Mouse (Mus musculus) heart, adult 9 months (tissue): ENCODE data around the gene Hsdl2.
A peak's percentile ranks its signal among the peaks of the same experiment; 100 is the strongest.
"Not testable (repeated sequence)": the region's sequence is repeated elsewhere in the genome, so short reads cannot be mapped to it uniquely, and the experiment has no call there.

Experiments
- DNase-seq, 2 experiments: peaks; one replicate each; pipeline ENCODE4 v3.0.0; 2022; ENCODE audit warnings: low spot score in 2 of 2

The Hsdl2 gene

DNA sequence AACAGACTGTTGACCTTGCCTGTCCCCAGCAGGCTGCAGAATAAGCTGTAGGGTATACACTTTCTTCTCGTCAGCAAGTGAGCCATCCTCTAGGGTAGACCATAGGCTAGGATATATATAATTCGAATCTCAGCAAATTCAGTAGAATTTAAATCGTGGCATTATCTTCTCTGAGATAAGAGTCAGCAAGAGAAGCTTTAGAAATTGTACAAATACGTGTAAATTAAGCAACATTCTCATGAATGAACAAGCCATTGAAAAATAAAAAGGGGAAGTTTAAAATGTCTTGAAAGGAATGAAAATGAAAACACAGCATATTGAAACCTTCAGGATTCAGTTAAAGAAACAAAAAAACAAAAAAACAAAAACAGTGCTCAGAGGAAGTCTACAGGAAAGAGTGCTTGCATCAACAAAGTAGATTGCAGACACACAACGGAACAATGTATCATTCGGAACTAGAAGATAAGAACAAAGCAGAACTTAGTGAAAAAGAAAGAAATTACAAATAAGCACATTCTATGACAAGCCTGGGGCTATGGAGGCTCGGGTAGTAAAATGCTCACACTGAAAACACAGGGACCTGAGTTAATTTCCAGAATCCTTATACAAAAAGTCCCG lies 15.7 kb upstream of the Hsdl2 start:
- no peak for DNase-seq

DNA sequence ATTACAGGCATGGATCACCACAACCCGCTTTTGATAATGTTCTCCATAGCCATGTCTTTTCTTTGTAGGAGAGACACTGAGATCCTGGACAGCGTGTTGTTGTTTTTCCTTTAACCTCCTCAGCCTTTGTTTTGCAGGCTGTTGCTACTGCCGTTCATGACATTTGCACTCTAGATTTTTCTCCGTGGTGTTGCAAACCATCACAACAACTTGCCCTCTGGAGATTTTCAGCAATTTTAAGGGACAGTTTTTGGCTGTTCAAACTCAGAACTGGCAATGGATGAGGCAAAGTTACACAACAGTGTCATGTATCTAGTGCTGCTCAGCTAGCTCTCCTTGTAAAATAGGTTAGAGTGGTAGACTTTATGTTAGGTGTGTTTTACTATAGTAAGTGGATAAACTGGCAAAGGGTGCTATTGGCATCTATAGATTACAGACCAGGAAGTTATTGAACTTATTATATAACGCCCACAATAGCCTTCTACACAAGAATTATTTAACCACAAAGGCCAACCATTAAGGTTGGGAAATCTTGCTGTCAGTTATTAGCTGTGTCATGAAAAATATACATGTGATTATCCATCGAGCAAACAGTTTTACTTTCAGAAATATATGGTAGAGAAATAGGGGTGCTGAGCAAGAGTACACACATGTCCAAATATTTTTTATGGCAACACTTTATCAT lies 13.6 kb upstream of the Hsdl2 start:
- DNase-seq: no peak

- DNase-seq: peak; percentile 45 to 79
These were observed 11.8 kb upstream of the Hsdl2 start for GRCm38 (mm10) chr4:59569538-59569937.

DNA sequence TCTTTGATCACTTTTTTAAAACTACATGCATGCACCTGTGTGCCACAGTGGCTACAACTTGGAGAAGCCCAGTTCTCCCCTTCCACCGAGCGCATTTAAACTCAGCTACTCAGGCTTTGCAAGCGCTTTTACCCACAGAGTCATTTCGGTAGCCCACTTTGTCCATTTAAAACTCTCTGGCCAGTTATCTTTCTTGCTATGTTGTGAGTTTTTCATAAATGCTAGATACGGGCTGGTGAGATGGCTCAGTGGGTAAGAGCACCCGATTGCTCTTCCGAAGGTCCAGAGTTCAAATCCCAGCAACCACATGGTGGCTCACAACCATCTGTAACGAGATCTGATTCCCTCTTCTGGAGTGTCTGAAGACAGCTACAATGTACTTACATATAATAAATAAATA lies 10.8 kb upstream of the Hsdl2 start:
- not testable (repeated sequence) for DNase-seq

DNA sequence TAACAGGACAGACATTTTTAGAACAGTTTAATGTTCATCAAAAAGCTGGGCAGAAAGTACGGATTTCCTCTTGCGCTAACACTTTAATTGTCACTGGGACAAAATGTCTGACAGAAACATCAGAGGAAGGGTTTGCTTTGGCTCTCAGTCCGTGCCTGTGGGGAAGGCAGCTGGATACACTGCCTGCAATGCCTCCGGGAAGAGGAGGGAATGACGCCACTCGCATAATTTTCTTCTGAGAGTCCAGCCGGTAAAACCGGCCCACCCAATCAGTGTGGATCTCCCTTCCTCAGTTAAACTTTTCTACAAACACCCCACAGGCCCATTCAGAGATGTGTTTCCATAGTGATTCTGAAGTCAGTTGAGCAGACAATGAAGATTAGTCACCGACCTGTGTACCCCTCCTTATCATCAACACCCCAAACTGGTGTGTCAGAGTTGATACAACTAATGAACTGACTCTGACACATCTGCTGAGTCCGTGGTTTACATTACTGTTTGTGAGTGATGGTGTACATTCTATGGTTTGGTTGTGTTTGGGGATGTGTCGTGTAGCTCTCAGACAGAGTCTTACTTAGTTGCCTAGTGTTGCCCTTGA lies 8.7 kb upstream of the Hsdl2 start:
- DNase-seq: no peak

DNA sequence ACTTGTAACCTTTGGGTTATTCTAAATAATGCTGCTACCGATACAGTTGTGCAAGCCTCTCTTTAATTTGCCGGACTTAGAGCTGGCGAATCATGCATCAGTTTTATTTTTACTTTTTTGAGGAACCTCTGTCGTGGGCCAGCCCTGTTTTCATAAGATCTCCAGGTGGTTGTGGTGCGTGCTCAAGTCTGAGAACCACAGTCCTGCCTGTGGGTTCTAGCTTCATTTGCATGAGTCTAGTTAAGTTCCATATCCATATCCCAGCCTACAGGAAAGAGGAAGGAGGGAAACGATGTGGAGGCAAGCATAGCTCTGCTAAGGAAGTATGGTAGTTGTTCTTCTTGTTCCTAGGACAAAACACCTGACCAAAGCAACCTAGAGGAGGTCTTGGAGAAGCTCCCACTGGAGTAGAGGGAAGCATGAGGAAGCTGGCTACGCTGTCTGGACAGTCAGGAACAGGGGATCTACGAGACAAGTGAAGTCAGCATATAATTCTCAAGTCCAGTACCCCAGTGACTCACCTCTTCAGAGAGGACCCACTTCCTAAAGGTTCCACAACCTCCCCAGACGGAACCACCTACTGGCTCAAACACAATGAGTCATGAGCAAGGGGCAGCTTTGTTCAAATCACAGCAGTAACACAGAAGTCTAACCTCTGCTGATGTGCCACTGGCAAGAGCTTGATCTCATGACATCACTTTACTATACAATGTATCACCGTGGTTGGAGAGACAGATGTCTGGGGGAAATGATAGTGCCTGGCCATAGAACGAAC lies 6.0 kb upstream of the Hsdl2 start:
- no peak for DNase-seq

DNA sequence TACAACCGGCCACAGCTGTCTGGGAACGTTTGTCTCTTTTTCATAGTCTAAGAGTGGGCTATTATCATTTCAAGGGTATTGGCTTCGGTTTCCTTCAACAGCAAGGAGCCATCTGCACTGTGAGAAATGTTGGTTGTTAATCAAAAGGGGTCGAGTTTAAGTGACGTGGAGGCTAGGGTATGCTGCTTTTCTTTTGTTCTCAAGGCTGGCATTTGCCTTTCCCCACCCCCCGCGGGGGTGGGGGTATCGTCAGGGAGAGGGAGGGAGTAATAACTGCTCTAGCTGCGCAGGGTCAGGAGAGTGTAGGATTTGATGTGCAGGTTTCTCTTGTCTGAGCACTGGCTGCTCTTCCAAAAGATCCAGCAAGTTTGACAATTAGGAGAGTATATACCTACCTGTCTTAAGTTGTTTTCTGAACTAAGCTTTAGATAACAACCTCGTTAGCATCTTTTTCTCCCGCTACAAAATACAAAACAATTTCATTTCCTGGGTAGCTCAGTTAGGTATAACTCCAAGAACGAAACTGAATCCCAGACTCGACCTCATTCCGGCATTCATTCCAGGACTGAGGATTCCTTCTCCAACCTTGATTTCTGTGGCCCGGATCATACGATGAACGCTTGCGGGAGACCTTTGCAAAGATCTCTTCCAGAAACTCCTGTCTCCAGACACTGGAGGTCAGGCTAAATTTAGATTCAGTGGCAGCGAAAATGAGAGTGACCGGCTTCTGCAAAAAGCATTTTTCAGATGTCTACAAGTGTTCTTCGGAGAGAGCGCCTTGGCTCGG lies 675 bp upstream of the Hsdl2 start:
- peak in 1 of 2 experiments; percentile 20 for DNase-seq

DNA sequence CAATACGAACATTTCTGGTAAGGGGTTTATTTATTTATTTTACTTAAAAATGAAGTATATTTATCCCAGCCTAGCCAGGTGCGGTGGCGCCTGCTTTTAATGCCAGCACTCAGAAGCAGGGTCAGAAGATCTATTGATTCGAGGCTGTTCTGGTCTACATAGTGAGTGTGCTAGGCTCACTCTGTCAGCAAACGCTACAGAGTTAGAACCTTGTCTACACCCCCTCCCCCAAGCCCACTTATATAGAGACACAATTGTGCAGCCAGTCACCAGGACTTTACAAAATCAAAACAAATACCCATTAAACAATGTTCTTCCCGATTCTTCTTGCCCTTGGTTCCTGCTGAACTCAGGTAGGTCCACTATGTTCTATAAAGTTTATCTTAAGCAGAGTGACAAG lies 823 bp downstream of the Hsdl2 start:
- DNase-seq: no peak

DNA sequence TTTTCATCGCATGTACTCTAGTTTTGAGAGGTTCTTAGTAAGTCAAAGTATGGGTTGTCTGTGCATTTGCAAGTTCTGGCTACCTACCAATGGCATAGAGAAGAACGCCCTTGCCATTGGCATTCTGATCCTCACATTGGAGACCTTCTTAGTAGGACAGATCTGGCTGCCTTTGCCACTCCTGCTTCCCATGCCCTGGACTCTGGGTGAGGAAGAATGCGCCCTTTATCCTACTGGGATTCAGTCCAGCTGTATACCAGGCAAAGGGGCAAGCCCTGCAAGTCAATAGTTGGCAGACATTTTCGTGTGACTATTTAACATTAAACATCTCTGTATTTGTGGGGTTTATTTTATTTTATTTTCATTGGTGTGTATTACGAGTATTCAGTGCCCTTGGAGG lies 3.7 kb downstream of the Hsdl2 start:
- DNase-seq: peak; percentile 57 to 78

DNA sequence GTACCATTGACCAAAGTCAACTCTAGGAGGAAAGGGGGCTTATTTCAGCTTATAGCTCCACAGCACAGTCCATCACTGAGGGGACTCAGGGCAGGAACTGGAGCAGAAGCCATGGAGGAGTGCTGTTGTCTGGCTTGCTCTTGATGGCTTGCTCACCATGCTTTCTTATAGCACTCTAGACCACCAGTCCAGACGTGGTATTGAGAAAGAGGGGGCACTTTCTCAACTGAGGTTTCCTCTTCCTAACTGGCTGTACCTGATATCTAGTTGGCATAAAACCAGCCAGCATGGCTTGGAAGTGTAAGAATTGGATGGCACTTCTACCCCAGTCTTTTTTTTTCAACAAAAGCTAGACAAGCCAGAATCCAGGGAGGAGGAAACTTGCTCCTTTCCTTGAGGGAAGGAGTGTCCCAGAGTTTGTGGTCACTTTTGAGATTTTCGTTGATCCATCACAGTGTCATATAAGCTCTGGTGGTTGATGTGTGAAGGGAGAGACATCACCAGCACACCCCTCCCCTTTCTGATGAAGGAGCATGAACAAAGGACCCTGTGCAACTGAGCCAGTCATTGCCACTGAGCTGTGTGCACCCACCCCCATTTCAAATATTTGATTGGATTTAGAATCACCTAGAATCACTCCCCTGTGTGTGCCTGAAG lies 6.0 kb downstream of the Hsdl2 start:
- no peak for DNase-seq

DNA sequence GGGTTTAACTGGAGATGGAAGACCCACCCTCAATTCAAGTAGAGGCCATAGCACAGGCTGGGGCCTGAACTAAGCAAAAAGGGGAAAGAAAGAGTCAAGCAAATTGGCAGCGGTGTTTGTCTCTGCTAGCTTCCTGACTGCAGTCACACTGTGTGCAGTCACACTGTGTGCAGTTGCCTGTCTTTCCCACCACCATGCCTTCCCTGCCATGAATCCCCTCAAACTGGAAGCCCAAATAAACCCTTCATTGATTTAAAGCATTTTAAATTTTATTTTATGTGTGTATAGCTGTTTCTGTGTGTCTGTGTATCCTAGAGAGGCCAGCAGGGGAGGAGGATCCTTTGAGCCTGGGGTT lies 6.5 kb downstream of the Hsdl2 start:
- no peak for DNase-seq

DNA sequence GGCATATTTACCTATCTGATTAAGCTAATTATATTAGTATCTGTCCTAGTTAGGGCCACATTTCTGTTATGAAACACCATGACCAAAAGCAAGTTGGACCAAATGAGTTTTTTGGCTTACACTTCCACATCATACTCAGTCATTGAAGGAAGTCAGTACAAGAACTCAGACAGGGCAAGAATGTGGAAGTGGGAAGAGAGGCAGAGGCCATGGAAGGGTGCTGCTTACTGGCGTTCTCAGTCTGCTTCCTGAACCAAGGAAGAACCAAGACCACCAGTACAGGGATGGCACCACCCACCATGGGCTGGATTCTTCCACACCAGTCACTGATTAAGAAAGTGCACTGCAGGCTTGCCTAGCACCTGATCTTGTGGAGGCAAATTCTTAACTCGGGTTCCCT lies 13.3 kb downstream of the Hsdl2 start:
- no peak for DNase-seq

DNA sequence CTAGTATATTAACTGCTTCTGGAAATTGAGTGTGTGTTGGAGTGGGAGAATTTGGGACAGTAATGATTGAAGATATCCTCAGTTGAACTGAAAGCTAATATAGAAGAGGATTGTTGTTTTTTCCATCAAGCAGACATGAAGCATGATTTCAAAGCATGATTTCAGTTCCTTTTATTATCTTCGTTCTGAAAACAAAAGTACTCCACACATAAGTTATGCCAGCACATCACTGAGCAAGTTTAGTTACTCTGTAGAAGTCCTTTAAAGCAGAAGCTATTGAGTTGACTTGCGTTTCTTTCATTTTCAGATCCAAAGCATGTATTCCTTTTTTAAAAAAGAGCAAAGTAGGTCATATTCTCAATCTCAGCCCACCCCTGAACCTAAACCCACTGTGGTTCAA lies 15.2 kb downstream of the Hsdl2 start:
- no peak for DNase-seq

GRCm38 (mm10) chr4:59602704-59603103 lies 21.3 kb downstream of the Hsdl2 start:
- DNase-seq: no peak

DNA sequence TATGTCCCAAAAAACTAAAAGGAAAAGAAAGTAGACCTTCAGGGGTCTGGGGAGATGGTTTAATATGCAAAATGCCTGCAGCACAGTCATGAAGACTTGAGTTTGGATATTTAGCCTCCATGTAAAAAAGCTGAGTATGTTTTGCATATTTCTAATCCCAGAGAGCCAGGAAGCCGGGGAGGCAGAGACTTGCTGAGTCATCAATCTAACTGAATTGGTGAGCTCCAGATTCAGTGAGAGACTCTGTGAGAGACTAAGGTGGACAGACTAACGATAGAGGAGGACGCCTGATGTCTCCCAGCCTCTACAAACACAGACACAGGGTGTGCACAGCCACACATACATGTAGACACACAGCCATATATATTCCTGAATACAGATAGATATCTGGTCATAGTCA lies 23.5 kb downstream of the Hsdl2 start:
- DNase-seq: no peak

DNA sequence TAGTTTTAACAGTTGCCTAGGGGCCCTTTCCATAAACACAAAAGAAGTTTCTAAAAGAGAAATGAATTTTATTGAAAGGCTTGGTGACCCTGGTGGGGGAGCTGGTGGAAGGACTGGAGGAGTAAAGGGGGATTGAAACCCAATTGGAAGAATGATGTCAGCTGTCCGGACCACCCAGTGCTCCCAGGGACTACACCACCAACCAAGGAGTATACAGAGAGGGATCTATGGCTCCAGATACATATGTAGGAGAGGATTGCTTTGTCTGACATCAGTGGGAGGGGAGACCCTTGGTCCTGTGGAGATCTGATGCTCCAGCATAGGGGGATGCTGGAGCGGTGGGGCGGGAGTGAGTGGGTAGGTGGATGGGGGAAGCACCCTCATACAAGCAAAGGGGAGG lies 24.1 kb downstream of the Hsdl2 start:
- DNase-seq: no peak

DNA sequence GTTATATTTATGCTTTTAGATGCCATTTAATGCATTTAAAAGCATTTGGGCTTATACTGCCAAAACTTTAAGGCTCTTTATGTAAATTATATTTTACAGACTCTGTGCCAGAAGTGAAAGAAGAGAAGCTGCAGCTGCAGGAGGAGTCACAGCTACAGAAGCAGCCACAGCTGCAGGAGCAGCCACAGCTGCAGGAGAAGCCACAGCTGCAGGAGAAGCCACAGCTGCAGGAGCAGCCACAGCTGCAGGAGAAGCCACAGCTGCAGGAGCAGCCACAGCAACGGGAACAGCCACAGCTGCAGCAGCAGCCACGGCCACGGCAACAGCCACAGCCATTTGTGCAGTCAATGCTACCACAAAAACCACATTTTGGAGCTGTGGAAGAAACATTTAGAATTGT lies 29.0 kb downstream of the Hsdl2 start:
- DNase-seq: no peak

DNA sequence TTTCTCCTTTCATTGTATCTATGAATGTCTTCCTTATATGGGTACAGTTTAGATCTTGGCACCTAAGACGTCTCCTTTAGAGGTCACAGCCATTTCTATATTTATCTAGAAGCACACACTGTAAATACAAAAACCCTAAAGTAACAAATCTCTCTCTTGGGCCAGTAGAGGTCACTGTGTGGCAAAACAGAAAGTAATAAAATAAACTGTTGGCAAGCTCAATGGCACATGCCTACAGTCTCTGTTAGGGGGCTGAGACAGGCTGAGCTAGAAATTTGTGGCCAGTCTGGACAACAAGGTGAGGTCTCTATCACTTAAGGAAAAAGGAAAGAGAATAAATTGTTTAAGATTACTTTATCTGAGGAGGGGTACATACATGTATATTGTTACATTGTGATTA lies 33.6 kb downstream of the Hsdl2 start:
- DNase-seq: peak; percentile 17 to 39

- DNase-seq: no peak
These were observed 38.4 kb downstream of the Hsdl2 start for GRCm38 (mm10) chr4:59619611-59620245.

GRCm38 (mm10) chr4:59625676-59625997 lies 44.3 kb downstream of the Hsdl2 start:
- DNase-seq: no peak
